Mouse (Mus musculus) bone marrow, adult 2 months (tissue): Measurements from ENCODE around the gene Guk1.

Experiments used
- CTCF ChIP-seq: fragments of 200-500 bp; IDR thresholded peaks from 2 replicates; pipeline ENCODE4 v1.5.1; 2011; ENCODE audit warnings: low read length, control low read depth; ENCODE audit not compliant: control insufficient read depth, insufficient read depth
- POLR2A ChIP-seq: fragments of 200-500 bp; IDR thresholded peaks from 2 replicates; pipeline ENCODE4 v1.6.1; 2011; ENCODE audit warnings: low read depth, mild to moderate bottlenecking, control low read depth, low read length, borderline replicate concordance; ENCODE audit not compliant: control insufficient read depth

GRCm38 (mm10) chr11:59187706-59188105 is 4.3 kb downstream of the Guk1 start:
- TF ChIP-seq CTCF = no peak
- TF ChIP-seq POLR2A = no peak
